Mouse (Mus musculus): ENCODE measurements around the gene Pex3.

DNA sequence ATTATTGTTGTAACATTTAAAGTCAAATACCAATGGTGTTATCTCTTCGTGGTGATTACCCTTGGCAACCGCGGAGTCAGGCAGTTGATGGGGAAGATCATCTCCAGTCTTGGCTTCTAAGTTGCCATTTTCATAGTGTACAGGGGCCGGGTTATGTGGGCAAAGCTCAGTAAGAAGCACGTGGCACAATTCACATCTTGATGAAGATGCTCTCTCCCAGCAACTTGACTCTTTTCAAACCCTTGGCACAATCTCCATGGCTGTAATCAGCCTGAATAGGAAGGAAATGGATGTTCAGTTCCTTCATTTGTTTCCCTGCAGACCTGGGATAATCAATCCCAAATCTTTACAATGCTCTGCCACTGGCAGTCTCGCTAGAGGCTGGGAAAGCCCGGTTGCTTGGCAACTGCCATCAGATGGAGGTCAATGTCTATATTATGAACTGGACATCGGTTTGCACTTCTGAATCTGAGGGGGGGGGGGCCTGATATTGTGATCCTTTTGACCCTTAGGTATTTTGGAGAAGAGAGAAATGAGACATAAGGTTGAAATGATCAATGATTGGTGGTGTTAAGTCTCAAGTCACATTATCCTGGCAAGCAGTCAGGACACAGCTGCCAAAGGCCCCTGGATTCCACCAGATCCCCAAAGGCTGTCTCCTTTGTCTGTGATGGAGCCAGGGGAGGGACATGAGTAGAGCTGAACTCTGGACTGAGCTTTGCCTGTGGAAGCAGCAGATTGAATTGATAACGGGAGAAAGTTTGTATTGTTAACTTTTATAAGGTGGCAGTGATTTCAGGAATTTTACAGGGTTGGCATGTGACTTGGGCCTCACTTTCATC, 18.0 kb upstream of the Pex3 start:
- TF ChIP-seq CTCF (IDR thresholded peaks at IDR 0.05; ENCODE audit: low read depth): no peak
- TF ChIP-seq EP300 (IDR thresholded peaks at IDR 0.05; ENCODE audit: low read depth): no peak
